ENCODE assay signal across 7 mouse cellular contexts in genomic region chr5:125408842-125409241, GRCm38 (mm10). TPM values are rescaled to one million over a fixed set of nuclear protein-coding genes. Genes with fewer than 3 reads are reported as not detected.
DNase-seq lines count a peak whose midpoint lies in the region; ATAC-seq lines count a peak whose summit lies in the region.

No protein-coding gene starts in this region.

- peak; percentile 7 for ATAC-seq in activated CD4-positive, CD25-positive, alpha-beta regulatory T cell, adult 4 months
- ATAC-seq in common myeloid progenitor, adult 5-6 weeks (replicated peaks; ENCODE audit: low read depth, poor library complexity, severe bottlenecking), result peak; percentile 40
- peak; percentile 7 for ATAC-seq in megakaryocyte, adult 5-6 weeks (ENCODE audit: poor library complexity, severe bottlenecking)

- peak; percentile 84 for DNase-seq in gastrocnemius, postnatal 10 days
- DNase-seq in induced T-regulatory cell, adult 2 months (ENCODE audit: low read depth), result peak; percentile 89
- peak; percentile 63 to 96 for DNase-seq in left cerebral cortex, adult 8-10 months (ENCODE audit: low spot score in 2 of 2)
- DNase-seq in right cerebral cortex, postnatal 14 days, result peak; percentile 84

RNA-seq across cellular contexts. Expression of gene Ubc, which starts 18.8 kb away (rescaled TPM):
- 1,000 to 10,000 TPM in 1 of 2 experiments, 100 to 1,000 TPM in 1; 706 to 1,210 TPM for polyA plus RNA-seq in activated CD4-positive, CD25-positive, alpha-beta regulatory T cell, adult 4 months (2017; shearing (Covaris generic))
- 252 and 273 TPM in 2 replicates for total RNA-seq in common myeloid progenitor, adult 5-6 weeks (2017)
- 100 to 1,000 TPM; 703 to 712 TPM for total RNA-seq in gastrocnemius, postnatal 10 days (2021)
- total RNA-seq in left cerebral cortex, adult 8-10 months (2022), result 100 to 1,000 TPM; 799 to 904 (median 900) TPM
- 260 and 265 TPM in 2 replicates for total RNA-seq in megakaryocyte, adult 5-6 weeks (2015)
- total RNA-seq in megakaryocyte, adult 5-6 weeks (2017), result 355 and 414 TPM in 2 replicates

RNA-seq across cellular contexts. Expression of gene Gm10382, which starts 19.7 kb away (rescaled TPM):
- polyA plus RNA-seq in activated CD4-positive, CD25-positive, alpha-beta regulatory T cell, adult 4 months (2017; shearing (Covaris generic)), result 1 to 10 TPM in 1 of 2 experiments, under 1 TPM in 1; 0.68 to 1.1 TPM
- 1.2 TPM in 1 of 2 replicates, not detected in the other for total RNA-seq in common myeloid progenitor, adult 5-6 weeks (2017)
- total RNA-seq in gastrocnemius, postnatal 10 days (2021), result under 1 TPM; 0.19 to 0.36 TPM
- under 1 TPM in 2 of 4 experiments, not detected in 2; 0.39 to 0.51 TPM for total RNA-seq in left cerebral cortex, adult 8-10 months (2022)
- total RNA-seq in megakaryocyte, adult 5-6 weeks (2015), result not detected in 2 replicates
- total RNA-seq in megakaryocyte, adult 5-6 weeks (2017), result 0.11 TPM in 1 of 2 replicates, not detected in the other

RNA-seq across cellular contexts. Expression of gene Dhx37, which starts 25.1 kb away (rescaled TPM):
- polyA plus RNA-seq in activated CD4-positive, CD25-positive, alpha-beta regulatory T cell, adult 4 months (2017; shearing (Covaris generic)), result 10 to 100 TPM in 1 of 2 experiments, 1 to 10 TPM in 1; 6.1 to 13.8 TPM
- 19.8 and 72.8 TPM in 2 replicates for total RNA-seq in common myeloid progenitor, adult 5-6 weeks (2017)
- 1 to 10 TPM; 3.7 to 4.6 TPM for total RNA-seq in gastrocnemius, postnatal 10 days (2021)
- total RNA-seq in left cerebral cortex, adult 8-10 months (2022), result 10 to 100 TPM in 3 of 4 experiments, 1 to 10 TPM in 1; 9.4 to 12.9 (median 11.7) TPM
- total RNA-seq in megakaryocyte, adult 5-6 weeks (2015), result 6.6 and 13.9 TPM in 2 replicates
- total RNA-seq in megakaryocyte, adult 5-6 weeks (2017), result 15.7 and 29.0 TPM in 2 replicates

RNA-seq across cellular contexts. Expression of gene Bri3bp, which starts 32.5 kb away (rescaled TPM):
- polyA plus RNA-seq in activated CD4-positive, CD25-positive, alpha-beta regulatory T cell, adult 4 months (2017; shearing (Covaris generic)), result 10 to 100 TPM; 13.7 to 14.3 TPM
- 32.7 and 32.8 TPM in 2 replicates for total RNA-seq in common myeloid progenitor, adult 5-6 weeks (2017)
- 1 to 10 TPM; 7.6 to 8.0 TPM for total RNA-seq in gastrocnemius, postnatal 10 days (2021)
- total RNA-seq in left cerebral cortex, adult 8-10 months (2022), result 10 to 100 TPM; 81.9 to 94.4 (median 86.6) TPM
- 46.8 and 49.2 TPM in 2 replicates for total RNA-seq in megakaryocyte, adult 5-6 weeks (2015)
- 19.7 and 26.3 TPM in 2 replicates for total RNA-seq in megakaryocyte, adult 5-6 weeks (2017)

Comparison
In these comparisons a context has a peak if more than half of its experiments do, and no peak if none do; other contexts are left out.
1. Peak in every context shown above with its lines: DNase-seq and ATAC-seq.